Mouse (Mus musculus) right cerebral cortex, postnatal 14 days (tissue): ENCODE results near the gene Nedd9.

Source experiments
- DNase-seq: peaks from one replicate; pipeline ENCODE4 v3.0.0; 2022

Nedd9 gene

DNA sequence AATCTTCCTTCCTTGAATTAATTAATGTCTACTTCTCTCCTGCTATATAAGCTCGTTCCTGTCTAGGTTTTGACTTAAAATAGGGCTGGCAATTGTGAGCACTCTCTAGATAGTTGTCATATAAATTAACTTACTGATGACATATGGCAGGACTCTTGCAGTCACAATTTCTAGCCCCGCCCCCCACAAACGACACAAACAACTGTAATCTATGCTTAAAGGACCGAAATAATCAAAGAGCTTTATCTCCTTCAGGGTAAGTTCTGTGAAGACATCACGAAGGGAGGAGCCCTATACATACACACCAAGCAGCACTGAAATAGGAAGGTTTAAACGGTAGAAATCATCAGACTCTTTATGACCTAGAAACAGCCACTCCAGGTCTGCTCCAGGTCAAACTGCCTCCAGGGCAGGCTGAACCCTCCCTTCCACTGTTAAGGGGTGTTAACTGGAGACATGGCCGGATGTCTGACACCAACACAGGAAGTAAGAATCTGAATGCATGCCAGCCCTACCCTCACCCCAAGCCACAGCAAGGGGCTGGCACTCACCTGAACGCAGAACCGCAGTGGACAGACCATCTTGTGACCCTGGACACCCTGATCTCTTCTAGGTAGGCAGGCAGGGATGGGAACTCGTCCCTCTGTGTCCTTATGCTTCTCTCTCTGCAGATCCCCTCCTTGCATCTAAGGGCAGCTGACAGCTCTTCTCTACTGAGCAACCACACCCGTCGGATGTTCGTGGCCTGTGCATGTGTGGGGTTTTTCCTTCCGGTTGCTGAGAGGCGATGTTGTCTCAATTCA, at the start of gene Nedd9:
Nedd9 (minus strand) TSS at position 757 of the 803 bp plus-strand sequence.
- DNase-seq: no peak

DNA sequence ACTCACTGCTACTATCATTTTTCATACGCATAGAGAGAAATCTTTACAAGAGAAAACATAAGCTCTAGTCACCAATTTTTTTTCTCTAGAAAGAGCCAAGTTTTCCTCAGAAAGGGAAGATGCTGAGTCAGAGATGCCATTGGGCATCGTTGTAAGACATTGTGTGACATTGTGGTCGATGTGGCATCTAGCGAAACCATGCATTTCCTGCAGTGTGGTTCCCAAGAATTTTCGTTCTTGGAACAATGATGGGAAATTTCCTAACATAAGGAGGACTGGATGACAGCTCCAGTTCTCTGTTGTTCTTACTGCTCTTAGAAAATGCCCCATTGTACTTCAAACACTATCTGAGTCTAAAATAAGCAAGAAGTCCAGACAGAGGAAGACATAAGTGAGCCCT, 45.5 kb upstream of the Nedd9 start:
- no peak for DNase-seq

- DNase-seq: no peak
Observed at GRCm38 (mm10) chr13:41530326-41530725, 43.2 kb upstream of the Nedd9 start.

DNA sequence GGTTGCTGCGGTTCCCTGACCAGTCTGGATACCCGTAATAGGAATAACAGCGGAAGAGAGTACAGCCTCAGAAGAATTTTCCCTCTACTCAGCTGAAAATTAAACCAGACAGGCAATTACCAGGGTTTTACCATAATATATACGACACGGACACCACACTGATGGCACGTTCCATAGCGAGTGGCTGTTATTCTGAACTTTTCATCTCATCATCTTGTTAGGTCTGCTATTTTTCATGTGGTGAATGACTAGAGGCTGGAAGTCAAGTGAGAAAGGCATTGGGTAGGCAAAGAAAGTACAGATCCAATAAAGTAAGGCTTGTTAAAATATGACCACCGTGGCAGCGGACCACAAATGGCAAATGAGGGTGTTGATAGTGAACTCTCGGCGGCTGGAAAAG, 37.0 kb upstream of the Nedd9 start:
- no peak for DNase-seq

DNA sequence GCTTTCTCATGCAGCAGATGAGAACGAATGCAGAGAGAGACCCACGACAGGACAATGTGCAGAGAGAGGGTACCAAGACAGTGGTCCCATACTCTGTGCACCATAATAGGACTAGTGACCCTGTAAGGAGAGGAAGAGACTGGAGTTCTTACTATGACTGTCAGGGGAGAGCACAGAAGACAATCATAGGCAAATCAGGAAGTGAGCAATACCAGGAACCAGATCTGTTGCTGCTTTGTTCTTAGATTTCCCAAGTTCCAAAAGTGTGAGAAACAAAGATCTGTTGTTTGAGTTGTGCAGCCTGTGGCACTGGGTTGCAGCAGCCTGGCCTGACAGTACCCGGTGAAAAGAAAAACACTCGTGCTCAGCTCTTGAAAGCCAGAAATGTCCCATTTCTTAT, 34.1 kb upstream of the Nedd9 start:
- no peak for DNase-seq

GRCm38 (mm10) chr13:41520549-41521161, 33.5 kb upstream of the Nedd9 start:
- no peak for DNase-seq

DNA sequence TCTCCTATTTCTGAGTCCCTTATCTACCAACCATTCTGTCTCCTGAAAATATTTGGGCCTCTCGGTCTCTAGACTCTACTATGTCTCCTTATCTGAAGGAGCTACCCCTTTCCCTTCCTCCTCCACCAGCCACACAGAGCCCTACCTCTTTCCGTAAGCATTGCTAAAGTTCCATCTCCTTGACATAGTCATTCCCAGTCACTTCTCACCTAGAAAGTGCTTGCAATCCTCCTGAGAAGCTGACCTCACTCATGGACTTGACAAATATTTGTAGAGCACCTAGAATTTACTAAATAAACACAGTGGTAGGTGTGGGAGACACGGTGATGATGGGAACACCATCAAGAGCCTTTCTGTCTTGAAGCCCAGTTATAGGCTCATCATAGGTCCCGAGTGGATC, 32.6 kb upstream of the Nedd9 start:
- DNase-seq: no peak

DNA sequence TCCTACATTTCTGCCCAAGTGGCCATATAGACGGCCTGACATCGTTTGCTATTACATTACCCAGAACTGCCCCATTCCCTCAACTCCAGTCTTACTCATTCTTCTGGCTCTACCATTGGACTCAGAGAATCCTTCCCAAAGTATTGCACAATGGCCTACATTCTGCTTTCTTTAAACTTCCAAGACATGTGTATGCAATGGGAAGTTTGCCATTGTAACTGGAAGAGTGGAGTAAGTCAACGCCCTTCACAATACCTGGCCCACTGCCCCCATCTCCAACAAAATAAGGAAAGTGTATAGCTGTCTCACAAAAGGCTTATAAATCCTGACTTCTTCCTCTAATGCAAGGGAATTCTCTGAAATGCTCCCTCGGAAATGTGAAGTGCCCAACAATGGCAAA, 30.0 kb upstream of the Nedd9 start:
- DNase-seq: no peak

DNA sequence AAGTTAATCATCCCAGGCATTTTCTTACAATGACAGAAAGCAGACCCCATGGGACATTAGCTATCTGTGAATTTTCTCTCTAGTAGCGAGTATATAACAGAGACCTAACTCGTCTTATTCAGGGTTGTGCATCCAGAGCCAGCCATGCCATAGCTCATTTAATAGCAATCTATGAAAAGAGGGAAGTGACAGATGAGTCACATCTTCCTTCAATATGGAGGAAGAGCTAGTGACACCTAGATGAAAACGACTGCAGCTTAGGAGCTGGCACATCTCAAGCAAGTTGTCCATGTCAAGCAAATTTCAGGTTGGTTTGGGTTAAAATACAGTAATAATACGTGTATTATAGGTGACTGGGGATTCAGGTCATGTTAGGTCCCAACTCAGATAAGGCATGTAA, 28.6 kb upstream of the Nedd9 start:
- no peak for DNase-seq

DNA sequence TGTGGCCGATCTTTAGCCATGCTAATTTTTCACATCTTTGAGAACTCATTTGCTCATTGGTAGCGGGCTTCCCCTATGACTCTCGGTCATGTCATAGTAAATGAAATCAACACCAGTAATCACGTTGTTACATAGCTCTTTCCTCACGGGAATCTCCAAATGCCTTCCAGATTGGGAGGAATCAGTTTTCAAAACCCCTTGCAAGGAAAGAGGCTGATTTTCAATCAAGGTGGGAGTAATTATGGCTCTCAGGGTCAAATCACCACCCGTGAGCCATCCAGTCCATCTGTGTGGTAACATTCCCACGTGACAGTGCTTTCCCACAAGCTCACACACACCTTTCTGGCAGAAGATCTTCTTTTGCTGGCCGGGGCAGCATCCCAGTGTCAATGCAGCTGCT, 27.8 kb upstream of the Nedd9 start:
- no peak for DNase-seq

- no peak for DNase-seq
Observed at GRCm38 (mm10) chr13:41513456-41513855, 26.3 kb upstream of the Nedd9 start.

DNA sequence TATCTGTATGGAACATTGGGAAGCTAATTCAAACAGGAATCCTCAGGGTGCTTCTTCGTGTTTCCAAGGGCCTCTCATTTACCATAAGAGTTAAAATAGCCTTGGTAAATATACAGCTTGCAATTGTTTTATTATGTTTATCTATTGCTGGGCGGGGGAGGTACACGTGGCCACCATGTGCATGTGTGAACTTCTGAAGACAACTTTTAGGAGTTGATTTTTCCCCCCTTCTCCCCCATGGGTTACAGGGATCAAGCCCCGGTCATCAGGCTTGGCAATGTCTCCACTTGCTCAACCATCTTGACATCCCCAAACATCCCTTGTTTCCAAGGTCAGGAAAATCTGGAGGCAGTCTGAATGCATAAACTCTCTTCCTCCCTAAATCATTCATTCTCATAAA, 25.1 kb upstream of the Nedd9 start:
- no peak for DNase-seq

DNA sequence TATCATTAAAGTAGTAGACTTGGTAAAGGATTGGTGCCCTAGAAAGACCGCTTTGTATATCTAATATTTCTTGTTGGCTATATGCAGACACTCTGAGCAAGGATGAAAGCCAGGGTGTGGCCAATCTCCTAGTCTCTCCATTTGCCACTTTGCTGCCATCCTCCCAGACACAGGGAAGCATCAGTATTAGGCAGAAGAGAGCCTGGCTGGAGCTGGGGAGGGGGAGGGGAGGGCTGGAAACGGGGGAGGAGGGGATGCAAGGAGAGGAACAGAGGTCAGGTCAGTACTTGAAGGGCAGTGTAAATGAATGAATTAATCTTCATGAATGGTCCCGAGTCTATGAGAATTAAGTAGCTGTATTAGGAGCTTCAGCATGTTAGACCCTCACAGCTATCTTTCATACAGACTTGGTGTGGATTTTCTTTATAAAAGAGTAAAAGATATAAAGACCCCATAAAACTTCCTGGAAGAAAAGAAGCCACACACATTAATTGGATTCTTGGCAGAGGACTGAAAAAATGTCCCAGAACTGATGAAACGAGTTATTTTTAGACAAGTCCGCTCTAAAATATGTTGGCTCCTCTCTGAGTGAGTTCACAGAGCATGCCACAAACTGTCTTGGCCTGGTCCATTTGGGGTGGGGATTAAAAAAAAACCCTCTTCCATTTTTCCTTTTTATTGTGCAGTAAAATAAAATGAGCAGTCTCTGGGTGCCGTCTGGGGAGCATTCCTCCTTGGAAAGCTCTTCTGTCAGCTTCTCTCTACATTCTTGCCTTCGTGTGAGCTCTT, 23.7 kb upstream of the Nedd9 start:
- no peak for DNase-seq

DNA sequence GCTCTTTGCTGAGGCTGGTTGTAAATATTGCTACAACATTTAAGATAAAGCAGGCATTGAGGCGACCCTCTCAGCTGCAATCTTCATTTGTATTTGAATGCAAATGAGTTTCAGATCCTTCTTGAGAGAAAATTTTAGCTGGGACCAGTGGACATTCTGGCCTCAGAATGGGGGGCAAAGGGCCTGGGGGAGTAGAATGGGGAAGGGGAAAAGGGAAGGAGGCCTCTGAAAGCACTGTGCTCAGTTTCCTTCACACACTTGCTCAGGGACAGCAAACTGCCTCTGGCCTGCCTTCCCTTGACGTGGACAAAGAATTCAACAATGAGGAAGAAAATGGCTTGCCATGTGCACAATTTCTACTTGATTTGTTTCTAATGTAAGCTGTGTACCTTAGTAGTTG, 18.4 kb upstream of the Nedd9 start:
- DNase-seq: no peak

DNA sequence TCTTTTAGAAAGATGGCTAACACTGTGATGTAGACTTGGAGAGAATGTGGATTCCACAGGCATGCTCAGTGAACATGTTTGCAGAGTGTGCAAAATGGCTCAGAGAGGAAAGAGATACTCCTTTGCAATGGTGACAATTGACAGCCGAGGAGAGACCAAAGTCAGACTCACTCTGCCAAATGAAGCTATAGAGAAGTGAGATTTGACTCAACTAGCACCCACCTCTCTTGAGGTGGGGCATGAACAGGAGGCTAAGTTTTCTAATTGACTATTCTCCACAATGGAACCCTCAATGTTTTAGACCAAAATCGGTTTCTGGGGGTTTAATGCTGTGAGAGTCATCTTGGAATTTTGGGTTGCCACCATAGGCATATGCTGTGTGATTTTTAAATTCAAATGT, 17.8 kb upstream of the Nedd9 start:
- DNase-seq: no peak

- DNase-seq: no peak
Observed at GRCm38 (mm10) chr13:41504448-41504847, 17.3 kb upstream of the Nedd9 start.

DNA sequence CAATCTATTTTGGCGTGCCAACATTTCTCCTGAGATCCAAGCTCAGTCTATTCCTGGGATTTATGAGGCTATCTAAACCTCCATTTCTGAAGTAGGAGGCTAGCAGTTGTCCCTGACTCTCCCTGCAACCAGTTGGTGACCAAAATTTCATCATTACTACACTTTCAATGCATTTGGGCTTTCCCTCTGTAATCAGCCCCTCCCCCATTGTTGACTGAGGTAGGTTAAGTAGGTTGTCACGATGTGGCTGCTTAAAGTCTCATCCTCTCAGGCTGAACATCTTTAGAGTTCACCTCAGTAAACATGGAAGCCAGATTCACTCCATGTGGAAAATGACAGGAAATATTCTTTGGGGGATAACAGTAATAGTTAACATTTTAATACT, 15.7 kb upstream of the Nedd9 start:
- DNase-seq: no peak

- no peak for DNase-seq
Observed at GRCm38 (mm10) chr13:41502136-41502916, 15.2 kb upstream of the Nedd9 start.

GRCm38 (mm10) chr13:41500793-41501192, 13.6 kb upstream of the Nedd9 start:
- no peak for DNase-seq

- DNase-seq: no peak
Observed at GRCm38 (mm10) chr13:41498611-41499121, 11.5 kb upstream of the Nedd9 start.

GRCm38 (mm10) chr13:41494681-41495080, 7.5 kb upstream of the Nedd9 start:
- DNase-seq: no peak

DNA sequence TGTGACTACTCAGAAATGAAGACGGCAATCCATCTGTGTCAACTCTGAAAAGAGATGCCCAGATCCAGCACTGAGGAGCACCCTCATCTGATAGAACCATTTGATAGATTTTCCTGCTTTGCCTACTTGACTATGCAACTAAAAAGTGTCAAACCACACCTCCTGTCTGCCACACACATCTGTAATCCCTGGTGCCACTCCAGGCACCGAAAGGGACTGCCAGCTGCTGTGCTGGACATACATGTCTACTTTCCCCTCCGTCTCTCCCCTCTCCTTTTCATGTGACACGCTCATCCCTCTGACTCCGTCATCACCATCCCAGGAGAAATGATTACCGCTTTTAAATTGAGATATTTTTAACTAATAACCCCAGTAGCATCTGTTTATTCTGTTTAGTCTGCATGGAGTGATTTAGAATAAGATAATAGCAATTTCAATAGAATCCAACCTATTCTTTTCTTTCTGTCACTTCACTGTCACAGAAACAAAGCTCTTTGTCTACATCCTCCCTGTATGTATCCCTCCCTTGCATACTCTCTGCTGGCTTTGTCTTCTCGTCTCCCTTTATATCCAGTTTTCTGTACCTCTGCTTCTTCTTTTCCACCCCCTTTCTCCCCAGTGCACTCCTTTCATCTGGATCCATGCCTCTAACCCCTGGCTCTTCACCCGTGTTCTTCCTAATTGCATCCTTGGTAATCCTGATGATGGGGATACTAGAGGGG, 5.0 kb upstream of the Nedd9 start:
- no peak for DNase-seq
